Mouse (Mus musculus) heart, postnatal 14 days (tissue): Measurements from ENCODE around the gene Bicdl1. TPM values are rescaled to one million over a fixed set of nuclear protein-coding genes. Genes with fewer than 3 reads are reported as not detected.

ENCODE experiments used
- DNase-seq, 2 experiments: peaks; one replicate each; pipeline ENCODE4 v3.0.0; 2021 to 2022
- intact Hi-C: fragments of 180-260 bp; cut with DNase I; formaldehyde crosslinking; loops from one replicate; pipeline ENCODE4 v1.15.1; 2025
- total RNA-seq, 2 experiments: library from RNA; stranded (reverse); gene quantifications; 2 replicates each; pipeline ENCODE4 v1.2.3; 2021

Bicdl1 gene
- total RNA-seq, 2 experiments from 2014 or later: 8.2 to 8.5 TPM

GRCm38 (mm10) chr5:115670406-115670805, 61.0 kb downstream of the Bicdl1 start:
- intact Hi-C loops: no loop called here
- no peak for DNase-seq

- DNase-seq: no peak
- intact Hi-C loops: no loop called here
Observed at GRCm38 (mm10) chr5:115669974-115670373, 61.4 kb downstream of the Bicdl1 start.

- intact Hi-C loops: no loop called here
- DNase-seq: no peak
Observed at GRCm38 (mm10) chr5:115668986-115669385, 62.4 kb downstream of the Bicdl1 start.

GRCm38 (mm10) chr5:115667894-115668293, 63.5 kb downstream of the Bicdl1 start:
- DNase-seq: no peak
- intact Hi-C loops: no loop called here

- DNase-seq: no peak
- intact Hi-C loops: no loop called here
Observed at GRCm38 (mm10) chr5:115667210-115667609, 64.2 kb downstream of the Bicdl1 start.

GRCm38 (mm10) chr5:115666366-115667065, 64.9 kb downstream of the Bicdl1 start:
- no peak for DNase-seq
- intact Hi-C loops: no loop called here

GRCm38 (mm10) chr5:115662658-115663057, 68.8 kb downstream of the Bicdl1 start:
- no peak for DNase-seq
- intact Hi-C loops: no loop called here

- no peak for DNase-seq
- intact Hi-C loops: loop anchor here (10.0 kb wide), 1 partner anchor 186 kb away; the partner anchor contains the start of gene Cit
Observed at GRCm38 (mm10) chr5:115658352-115658751, 73.1 kb downstream of the Bicdl1 start.

GRCm38 (mm10) chr5:115657234-115657633, 74.2 kb downstream of the Bicdl1 start:
- intact Hi-C loops: loop anchor here (10.0 kb wide), 1 partner anchor 188 kb away; the partner anchor contains the start of gene Cit
- no peak for DNase-seq

GRCm38 (mm10) chr5:115656677-115657076, 74.7 kb downstream of the Bicdl1 start:
- no peak for DNase-seq
- intact Hi-C loops: loop anchor here (10.0 kb wide), 1 partner anchor 188 kb away; the partner anchor contains the start of gene Cit

GRCm38 (mm10) chr5:115653776-115654175, 77.6 kb downstream of the Bicdl1 start:
- intact Hi-C loops: loop anchor here (10.0 kb wide), 1 partner anchor 191 kb away; the partner anchor contains the start of gene Cit
- DNase-seq: no peak

- intact Hi-C loops: loop anchor here (1.0 to 10.0 kb wide), 2 partner anchors 19 to 192 kb away; partner anchors contain the start of gene Cit
- DNase-seq: peak; percentile 100
Observed at GRCm38 (mm10) chr5:115652681-115653575, 78.5 kb downstream of the Bicdl1 start.

- intact Hi-C loops: loop anchor here (1.0 to 10.0 kb wide), 2 partner anchors 18 to 193 kb away; partner anchors contain the start of gene Cit
- DNase-seq: no peak
Observed at GRCm38 (mm10) chr5:115651821-115652220, 79.6 kb downstream of the Bicdl1 start.

GRCm38 (mm10) chr5:115650885-115651284, 80.5 kb downstream of the Bicdl1 start:
- intact Hi-C loops: loop anchor here (10.0 kb wide), 1 partner anchor 194 kb away; the partner anchor contains the start of gene Cit
- DNase-seq: no peak

- intact Hi-C loops: loop anchor here (10.0 kb wide), 1 partner anchor 195 kb away; the partner anchor contains the start of gene Cit
Observed at GRCm38 (mm10) chr5:115649699-115650098, 81.7 kb downstream of the Bicdl1 start.

GRCm38 (mm10) chr5:115648876-115649275, 82.5 kb downstream of the Bicdl1 start:
- no peak for DNase-seq
- intact Hi-C loops: no loop called here

More at GRCm38 (mm10) chr5:115649699-115650098, 81.7 kb downstream of the Bicdl1 start:
- DNase-seq: no peak

- no peak for DNase-seq
- intact Hi-C loops: no loop called here
Observed at GRCm38 (mm10) chr5:115644192-115644591, 87.2 kb downstream of the Bicdl1 start.

GRCm38 (mm10) chr5:115635536-115635935, 95.9 kb downstream of the Bicdl1 start:
- DNase-seq: peak in 1 of 2 experiments; percentile 21
- intact Hi-C loops: no loop called here

GRCm38 (mm10) chr5:115634046-115634445, 97.4 kb downstream of the Bicdl1 start:
- no peak for DNase-seq
- intact Hi-C loops: loop anchor here (1.0 to 5.0 kb wide), 2 partner anchors 18 to 287 kb away; partner anchors contain the start of gene Cox6a1

- no peak for DNase-seq
- intact Hi-C loops: loop anchor here (5.0 kb wide), 1 partner anchor 286 kb away; the partner anchor contains the start of gene Cox6a1
Observed at GRCm38 (mm10) chr5:115633060-115633459, 98.4 kb downstream of the Bicdl1 start.

- intact Hi-C loops: loop anchor here (5.0 kb wide), 1 partner anchor 285 kb away; the partner anchor contains the start of gene Cox6a1
- DNase-seq: peak; percentile 52 to 53
Observed at GRCm38 (mm10) chr5:115632358-115632714, 99.1 kb downstream of the Bicdl1 start.
